Mouse (Mus musculus): ENCODE data around the gene E130218I03Rik.

The E130218I03Rik gene

DNA sequence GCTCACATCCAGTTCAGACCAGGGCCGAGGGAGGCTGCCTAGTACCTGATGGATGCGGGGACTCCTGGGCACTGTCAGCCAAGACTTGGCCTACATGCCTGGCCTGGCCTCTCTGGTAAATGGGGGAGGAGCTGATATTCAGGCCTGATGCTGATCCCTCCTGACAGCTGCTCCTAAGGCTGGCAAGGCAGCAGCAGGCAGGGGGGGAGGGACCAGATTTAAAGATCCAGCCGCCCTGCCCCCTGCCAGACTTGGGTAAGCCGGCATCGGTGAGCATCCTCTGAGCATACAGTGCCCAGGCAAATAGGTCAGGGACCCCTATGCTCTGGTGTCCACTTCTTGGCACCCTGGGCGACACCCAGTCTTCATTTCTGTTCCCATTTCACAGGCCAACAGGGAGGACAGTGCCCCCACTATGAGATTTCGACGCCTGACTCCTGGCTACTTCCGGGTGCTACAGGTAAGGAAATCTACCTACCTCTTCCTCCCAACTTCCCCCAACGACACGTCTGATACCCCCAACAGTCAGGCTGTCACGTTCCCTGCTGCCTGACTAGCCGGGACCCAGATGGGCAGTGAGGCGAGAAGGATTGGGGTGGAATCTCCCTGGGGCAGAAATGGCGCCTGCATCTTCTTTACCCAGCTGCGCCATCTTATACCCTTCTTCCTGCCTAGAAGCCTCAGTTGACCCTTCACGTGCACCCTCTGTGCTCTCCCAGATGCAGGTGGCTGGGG, at the start of gene E130218I03Rik:
TSS of gene E130218I03Rik (plus strand) at position 147 of the 735 bp plus-strand sequence.
- no peak for DNase-seq (ENCODE audit: low spot score in 2 of 2)

DNA sequence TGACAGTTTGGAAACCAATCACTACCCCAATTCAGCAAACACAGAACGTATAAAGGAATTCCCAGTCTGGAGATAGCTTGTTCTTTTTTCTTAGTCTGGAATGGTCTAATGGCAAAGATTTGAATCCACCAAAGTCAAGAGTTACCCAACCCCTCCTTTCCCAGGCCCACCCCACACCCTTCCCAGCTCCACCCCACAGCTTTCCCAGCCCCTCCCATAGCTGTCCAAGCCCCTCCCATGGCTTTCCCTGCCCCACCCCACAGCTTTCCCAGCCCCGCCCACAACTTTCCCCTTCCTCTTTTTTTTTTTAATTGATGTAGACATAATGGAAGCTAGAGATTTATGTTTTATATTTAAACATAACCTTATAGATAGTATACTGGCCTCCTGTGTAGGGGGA, 44.1 kb upstream of the E130218I03Rik start:
- DNase-seq (ENCODE audit: low spot score in 2 of 2): no peak

DNA sequence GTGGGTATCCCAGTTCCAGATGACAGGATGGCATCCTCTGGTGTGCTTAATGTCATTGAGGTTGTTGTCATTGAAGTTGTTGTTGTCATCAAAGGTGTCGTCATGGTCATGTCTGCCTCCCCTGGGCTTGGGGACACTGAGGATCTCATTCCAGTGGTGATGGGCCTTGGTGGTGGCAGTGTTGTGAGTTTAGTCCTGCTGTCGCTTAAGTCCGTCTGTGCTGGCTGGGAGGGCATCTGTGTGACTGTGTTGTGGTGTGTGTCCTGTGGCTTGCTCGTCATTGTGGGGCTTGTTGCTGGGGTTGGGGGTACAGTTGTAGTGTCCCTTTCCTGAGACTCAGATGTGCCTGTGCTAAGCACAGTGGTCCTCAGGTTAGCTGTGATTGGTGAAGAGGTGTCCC, 40.6 kb upstream of the E130218I03Rik start, which contains the start of gene Gm7534:
TSS of gene Gm7534 (minus strand) at position 101 of the 400 bp plus-strand sequence.
- DNase-seq (ENCODE audit: low spot score in 2 of 2): no peak

DNA sequence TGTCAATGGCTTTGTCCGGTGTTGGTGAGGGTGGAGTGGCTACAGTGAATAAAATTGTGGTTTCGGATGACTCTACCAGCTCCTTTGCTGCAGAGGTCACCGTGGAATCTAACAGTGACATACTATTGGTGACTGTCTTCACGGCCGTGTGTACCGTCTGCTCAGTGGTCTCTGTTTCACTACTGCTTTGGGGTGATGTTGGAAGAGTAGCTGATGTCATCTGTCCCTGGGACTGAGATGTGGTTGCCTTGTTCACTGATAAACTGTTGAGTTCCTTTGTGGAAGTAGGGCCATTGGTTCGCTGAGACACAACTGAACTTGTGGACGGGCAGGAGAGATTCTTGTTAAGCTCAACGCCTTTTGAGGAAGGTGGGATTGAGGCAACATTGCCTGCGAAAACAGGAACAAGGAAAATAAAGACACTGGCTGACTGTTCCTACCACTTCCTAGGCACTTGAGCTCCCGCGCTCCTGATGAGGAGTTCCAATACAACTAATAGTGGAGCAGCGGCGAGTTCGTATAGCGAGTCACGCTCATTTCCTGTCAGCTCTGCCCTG, 40.0 kb upstream of the E130218I03Rik start:
- no peak for DNase-seq (ENCODE audit: low spot score in 2 of 2)

DNA sequence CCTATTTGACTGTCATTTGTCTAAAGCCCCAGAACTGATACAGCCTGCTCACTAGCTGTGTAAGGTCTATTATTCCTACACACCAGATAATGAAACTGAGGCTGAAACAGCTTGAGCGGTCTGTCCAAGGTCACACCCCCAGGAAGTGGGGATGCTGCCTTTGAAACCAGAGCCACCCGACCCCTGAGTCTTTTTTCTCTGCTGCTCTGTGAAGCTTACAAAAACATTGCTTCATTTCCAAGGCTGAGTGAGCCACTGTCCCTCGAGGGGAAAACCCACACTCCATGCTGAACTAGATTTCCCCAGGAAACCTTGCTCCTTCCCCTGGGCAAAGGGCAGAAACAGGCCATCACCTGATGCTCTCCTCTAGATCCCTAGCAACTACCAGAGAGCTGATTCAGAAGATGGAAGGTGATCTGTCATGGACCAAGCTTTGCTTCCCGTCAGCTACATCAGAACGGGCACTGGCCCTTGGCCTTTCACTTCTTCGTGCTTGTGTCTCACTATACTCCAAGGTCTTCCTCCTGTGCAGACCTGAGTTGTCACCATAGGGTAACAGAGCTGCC, 36.9 kb upstream of the E130218I03Rik start:
- no peak for DNase-seq (ENCODE audit: low spot score in 2 of 2)

DNA sequence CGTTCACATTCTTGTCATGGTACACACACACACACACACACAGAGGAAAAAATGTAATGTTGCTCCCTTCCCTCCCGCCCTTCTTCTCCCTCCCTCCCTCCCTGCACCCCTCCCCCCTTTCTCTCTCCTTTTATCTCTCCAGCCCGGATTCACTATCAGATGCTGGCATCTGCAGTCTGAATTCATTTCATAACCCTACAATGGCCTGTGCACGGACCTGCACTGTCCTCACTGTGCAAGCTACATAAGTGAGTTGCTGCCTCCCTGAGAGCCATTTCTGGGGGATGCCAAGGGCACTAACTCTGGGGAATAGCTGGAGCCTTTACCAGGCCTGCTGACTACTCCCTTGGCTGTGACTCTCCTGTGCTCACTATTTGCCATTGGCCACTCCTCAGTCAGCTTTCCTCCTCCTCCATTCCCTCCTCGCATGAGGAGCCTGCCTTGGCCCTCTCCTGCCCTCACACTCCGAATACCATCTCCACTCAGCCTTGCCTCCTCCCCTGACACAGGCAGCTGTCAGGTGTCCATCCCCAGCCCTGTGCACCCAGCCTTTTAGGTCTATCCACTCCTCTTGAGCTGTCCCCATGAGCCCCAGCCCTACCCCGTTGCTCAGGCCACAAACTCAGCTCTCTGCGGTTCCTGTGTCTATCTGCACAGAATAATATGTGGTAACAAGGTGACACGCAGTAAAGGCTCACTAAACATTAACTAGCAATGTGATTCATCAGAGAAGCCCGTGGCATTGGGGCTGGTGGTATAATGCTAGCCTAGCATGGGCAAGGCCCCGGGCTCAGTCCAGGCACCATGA, 20.5 kb upstream of the E130218I03Rik start:
- no peak for DNase-seq (ENCODE audit: low spot score in 2 of 2)

DNA sequence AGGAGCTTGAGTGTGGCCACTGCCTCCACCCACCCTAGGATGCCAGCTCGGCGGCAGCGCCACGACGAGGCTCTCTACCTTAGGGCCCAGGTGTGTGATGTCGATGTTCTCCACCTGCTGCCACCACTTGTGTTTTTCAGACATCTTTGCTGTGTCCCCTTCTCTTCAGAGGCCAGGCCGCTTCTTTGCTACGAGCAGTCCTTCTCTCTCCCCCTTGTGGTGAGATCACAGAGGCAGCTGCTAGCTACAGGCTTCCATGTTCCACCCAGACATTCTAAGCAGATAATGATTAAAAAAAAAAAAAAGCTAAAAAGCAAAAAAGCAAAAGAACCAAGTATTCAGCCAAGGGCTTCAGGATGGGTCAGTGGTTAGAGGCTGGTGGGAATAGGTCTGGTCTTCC, 16.3 kb upstream of the E130218I03Rik start, which contains the start of gene Catsper4:
TSS of gene Catsper4 (minus strand) at position 190 of the 400 bp plus-strand sequence.
- no peak for DNase-seq (ENCODE audit: low spot score in 2 of 2)

DNA sequence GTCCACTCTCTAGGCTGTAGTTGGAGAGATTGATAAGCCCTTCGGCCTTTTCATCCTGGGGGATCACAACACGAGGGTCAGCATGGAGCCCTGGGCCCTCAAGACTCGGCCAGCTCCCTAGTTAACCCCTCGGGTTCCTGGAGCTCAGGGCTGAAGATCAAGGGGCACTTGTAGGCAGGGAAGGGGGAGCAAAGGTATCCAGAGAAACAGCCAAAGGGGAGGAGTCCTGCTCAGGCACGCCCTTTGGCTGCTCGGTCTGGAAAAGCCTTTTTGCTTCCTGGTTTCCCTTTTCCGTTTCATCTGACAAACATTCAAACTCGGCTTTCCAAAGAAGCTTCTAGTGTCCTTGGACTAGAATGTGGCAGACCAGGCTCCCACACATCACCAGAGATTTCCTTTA, 13.0 kb upstream of the E130218I03Rik start:
- no peak for DNase-seq (ENCODE audit: low spot score in 2 of 2)

DNA sequence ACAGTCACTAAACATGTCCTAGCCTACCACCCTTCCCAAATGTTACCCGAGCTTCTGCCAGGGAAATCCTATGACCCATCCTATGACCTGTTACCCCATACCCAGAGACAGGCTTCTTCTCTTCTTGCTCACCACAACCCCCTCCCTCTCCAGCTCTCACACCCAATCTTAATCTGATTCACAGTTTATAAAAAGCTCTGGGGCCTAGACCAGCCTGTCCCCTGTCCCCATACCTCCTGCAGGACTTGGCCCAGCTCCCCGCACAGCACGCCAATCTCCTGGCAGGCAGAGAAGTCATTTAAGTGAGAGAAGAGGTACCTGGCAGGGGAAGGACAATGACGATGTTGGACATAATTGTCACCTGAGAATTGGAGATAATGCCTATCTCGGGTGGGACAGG, 8.6 kb upstream of the E130218I03Rik start:
- no peak for DNase-seq (ENCODE audit: low spot score in 2 of 2)

DNA sequence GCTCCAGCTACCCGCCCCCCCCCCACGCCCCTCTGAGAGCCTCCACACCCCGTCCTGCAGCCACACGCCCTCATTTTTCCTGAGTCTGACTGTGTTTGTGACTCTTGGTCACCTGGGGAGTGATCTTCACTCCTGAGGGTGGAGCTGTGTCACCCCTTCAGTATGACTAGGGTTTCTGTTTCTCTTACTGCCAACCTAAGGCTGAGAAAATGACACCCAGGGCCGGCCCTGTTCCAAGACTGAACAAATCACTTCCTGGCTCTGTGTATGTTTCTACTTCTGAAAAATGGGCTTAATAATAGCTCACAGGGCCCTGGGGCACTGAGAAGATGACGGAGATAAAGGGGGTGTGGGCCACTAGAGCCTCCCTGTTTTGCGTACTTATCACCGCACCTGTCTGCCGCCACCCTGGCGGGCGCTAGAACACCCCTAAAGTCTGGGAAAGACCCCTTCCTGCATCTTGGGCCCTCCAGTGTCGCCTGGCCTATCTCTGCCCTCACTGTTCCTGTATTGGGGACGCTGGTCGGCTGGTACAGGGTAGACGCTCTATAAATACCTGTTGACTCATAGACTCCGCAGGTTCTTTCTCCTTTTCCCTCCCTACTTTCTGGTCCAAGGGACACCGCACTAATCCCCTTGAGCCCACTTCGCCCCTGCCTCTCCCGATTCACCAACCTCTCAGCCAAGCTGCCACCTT, 5.7 kb upstream of the E130218I03Rik start:
- DNase-seq (ENCODE audit: low spot score in 2 of 2): no peak

DNA sequence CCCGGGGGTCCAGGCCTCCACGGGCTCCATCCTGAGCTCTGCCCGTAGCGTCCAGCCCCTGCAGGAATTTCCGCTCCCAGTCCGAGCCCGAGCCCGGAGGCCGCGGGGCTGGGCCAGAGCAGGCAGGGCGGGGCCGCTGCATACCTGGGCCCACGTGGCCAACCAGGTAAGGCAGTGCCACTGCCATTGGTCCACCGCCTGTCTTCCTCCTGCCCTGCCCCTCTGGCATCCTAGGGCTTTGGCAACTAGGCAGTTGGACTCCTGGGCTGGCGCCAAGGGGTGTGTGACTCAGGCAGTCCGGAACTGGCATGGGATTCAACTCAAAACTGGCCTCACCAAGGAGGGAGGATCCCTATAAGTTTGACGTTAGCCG, 5.2 kb upstream of the E130218I03Rik start, which contains the start of gene Cnksr1:
TSS of gene Cnksr1 (minus strand) at position 121 of the 373 bp plus-strand sequence.
- no peak for DNase-seq (ENCODE audit: low spot score in 2 of 2)

DNA sequence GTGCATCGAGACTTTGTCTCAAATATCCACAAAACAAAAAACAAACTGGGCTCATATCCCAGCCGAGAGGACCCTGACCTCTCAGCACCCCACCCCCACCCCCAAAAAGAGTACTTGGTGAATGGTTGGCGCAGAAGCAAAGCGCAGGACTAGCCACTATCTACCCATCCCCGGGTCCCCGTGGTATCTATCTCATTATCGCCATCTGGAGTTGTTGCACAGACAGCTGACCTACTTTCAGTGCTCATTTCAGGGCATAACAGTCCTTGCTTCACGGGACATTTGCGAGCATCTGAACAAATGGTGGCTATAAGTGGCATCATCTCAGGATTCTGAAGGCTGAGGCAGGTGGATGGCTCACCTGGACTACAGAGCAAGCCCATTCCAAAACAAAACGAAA, 4.8 kb upstream of the E130218I03Rik start:
- no peak for DNase-seq (ENCODE audit: low spot score in 2 of 2)

DNA sequence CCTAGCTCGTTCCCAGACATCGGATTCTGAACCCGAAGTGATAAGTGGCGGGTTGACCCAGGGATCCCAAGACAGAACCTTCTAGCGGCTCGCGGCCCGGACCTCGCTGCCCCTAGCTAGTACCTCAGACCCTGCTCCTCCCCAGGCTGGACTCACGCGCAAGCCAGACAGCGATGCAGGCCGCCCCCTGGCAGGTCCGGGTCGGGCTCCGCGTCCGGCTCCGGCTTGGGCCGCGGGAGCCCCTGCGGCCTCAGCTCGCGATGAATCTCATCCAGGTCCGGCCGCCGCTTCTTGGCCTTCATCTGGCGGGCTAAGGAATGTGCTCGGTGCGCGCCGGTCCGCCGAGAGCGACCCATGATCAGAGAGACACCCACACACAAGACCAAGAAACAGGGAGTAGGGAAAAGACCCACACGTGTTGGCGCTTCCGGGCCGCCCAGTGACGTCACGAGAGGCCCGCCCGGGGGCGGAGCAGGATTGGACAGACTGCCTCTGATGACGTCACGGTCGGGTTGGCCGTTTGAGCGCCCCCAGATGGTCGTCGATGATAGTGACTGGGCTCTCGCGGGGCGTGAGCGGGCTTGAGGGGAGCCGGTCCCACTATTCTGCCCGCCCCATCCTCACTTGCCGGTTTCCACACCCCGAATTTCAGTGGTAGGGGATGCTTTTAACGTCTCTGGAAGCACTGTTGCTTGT, 1.8 kb downstream of the E130218I03Rik start, which contains the start of gene Zfp593:
TSS of gene Zfp593 (minus strand) at position 445 of the 696 bp plus-strand sequence.
- DNase-seq (ENCODE audit: low spot score in 2 of 2): peak; percentile 89 to 93

DNA sequence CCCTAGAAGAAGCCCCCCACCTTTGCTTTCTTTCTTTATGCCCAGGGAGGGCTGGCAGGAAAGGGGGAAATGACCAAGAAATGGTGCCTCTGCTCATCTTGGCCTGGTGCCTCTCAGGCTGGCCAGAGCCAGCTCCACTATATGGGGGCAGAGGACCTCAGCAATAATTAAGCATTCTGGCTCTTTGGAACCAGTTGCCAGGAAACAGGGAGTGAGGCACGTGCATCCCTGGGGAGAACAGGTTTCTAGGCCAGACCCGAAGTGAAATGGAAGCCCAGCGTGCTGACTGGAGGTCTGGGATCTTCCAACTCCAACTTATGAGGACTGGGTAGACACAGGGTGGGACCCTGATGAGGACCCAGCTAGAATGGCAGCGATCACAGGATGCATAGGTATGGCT, 2.8 kb downstream of the E130218I03Rik start:
- no peak for DNase-seq (ENCODE audit: low spot score in 2 of 2)

DNA sequence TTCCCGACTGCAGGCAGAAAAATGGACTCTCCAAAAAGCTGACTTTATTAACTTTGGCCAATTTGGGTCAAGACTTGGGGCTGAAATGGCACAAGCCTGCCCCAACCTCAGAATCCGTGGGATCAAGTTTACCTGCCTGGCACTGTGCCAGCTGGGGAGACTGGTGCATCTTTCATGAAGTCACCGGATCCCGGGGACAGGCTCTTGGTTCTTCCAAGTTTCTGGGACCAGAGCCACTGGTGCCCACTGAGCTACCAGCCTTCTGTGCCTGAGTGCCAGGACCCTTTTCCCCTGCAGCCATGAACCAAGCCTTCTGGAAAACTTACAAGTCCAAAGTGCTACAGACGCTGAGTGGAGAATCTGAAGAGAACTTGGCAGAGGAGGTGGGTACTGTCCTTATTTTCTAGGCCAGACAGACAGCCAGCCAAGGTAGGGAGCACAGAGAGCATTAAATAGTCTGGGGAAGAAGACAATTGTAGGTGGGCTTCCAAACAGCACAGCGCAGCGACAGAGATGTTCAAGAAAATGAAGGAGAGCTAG, 3.3 kb downstream of the E130218I03Rik start, which contains the start of gene Gm30191:
TSS of gene Gm30191 (plus strand) at position 217 of the 540 bp plus-strand sequence.
- no peak for DNase-seq (ENCODE audit: low spot score in 2 of 2)

DNA sequence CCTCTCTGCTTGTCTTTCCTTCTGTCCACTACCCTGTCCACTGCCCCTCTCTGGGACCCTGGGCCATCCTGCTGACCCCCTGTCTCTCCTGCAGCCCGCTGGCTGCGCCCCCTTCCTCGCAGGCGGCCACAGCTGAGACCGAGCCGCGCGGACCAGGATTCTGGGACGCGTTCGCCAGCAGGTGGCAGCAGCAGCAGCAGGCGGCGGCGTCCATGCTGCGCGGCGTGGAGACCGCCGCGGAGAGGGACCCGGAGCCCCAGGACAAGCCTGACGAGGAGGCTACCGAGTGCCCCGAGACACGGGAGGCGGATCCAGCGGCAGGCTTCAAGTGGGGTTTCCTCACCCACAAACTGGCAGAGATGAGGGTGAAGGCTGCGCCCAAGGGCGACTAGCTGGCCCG, 6.2 kb downstream of the E130218I03Rik start:
- DNase-seq (ENCODE audit: low spot score in 2 of 2): peak; percentile 38 to 53

DNA sequence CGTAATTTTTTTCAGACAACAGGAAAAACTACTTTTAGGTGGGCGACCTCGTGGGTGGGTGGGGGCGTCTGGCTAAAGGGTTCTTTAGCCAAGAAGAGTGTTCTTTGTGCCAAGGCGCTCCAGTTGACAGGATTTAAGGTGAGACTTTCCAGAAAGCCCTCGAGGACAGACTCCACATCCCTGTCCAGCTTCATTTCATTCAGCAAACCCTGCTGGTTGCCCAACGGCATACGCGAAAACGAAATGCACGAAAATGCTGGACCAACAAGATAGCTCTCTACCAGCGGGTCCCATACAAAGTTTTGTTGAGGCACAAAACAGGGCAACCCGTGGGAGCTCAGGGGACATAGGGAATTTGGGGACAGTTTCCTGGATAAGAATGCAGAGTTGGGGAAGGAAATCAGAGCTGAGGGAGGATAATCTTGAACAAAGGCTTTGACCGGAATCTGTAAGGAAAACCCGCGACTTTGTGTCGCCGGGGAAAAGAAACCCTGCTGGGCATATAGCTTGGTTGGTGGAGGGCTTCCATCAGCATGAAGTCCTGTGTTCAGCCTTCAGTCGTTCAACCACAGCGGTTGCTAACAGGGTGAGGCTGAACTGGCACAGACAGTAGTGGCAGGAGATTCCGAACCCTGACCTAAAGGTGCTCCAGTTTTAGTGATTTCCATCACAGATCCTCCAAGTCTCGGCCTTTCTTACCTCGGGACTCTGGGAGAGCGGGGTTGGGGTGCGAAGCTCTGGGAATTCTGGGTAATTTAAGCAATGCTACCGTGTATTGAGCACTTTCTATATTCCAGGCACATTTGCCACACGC, 6.9 kb downstream of the E130218I03Rik start:
- DNase-seq (ENCODE audit: low spot score in 2 of 2): no peak

DNA sequence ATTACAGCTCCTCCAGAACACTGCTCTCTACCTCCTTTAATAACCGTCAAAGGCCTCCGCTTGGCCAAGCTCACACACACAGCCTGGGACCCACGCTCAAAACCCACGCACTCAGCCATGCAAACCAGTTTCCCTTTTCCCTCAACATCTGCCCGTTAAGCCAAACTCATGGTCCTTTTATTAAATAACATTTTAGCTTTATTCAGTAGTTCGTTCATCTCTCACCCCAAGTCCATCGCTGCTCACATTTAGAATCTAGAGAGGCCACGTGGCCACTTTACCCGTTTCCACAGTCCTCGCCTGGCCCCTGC, 7.4 kb downstream of the E130218I03Rik start:
- DNase-seq (ENCODE audit: low spot score in 2 of 2): no peak

DNA sequence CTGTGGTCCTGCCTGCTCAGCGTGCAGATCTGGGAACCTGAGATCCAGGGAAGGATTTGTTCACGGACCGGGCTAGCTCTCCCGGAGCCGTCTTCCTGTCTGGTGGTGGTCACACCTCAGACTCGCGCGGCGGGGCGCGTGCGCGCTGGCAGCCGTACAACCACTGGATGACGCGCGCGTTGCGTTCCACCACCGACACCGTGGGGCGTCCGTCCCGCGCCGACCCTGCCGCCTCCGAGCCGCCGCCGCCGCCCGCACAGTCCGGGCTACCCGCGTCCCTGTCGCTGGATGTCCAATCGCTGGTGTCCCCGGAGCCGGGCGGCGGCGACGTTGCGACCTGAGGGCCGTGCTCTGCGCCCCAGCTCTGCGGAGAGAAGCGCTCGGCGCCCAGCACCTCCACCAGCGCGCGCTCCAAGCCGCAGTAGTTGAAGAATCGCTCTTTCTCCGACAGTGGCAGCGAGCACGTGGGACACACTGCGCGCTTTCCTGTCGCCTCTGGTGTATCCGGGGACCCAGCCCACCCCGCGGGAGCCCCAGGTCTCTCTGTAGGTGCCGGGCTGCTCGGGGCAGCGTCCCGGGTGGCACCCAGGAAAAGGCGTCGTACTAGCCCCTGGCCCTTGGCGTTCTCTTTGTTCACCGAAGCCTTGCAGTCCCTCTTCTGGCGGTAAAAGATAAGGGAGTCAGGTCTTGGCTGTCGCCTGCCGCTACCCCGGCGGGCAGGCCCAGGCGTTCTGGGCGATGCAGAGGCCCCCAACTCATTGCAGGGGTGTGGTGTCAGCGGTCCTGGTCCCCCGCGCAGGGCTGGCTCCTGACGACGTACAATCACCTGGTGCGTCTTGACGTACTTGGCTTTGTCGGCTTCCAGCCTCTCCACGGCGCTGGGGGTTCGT, 8.0 kb downstream of the E130218I03Rik start:
- no peak for DNase-seq (ENCODE audit: low spot score in 2 of 2)
